Mouse (Mus musculus) erythroblast, embryonic 14.5 days (primary cell): ENCODE data around the gene Limch1. TPM values are rescaled to one million over a fixed set of nuclear protein-coding genes. Genes with fewer than 3 reads are reported as not detected.

ENCODE experiments used
- H3K27me3 ChIP-seq: 2 replicates; pipeline ENCODE4 v1.6.1; 2012; ENCODE audit warnings: inconsistent platforms; ENCODE audit not compliant: control insufficient read depth
- H3K36me3 ChIP-seq: 2 replicates; pipeline ENCODE4 v1.6.1; 2012; ENCODE audit warnings: mild to moderate bottlenecking, inconsistent platforms; ENCODE audit not compliant: control insufficient read depth
- H3K4me1 ChIP-seq: 2 replicates; pipeline ENCODE4 v1.6.1; 2012; ENCODE audit warnings: inconsistent platforms; ENCODE audit not compliant: control insufficient read depth
- H3K4me3 ChIP-seq: replicated peaks from 2 replicates; pipeline ENCODE3; 2012; ENCODE audit warnings: moderate library complexity, mild to moderate bottlenecking, inconsistent platforms
- H3K9me3 ChIP-seq: 2 replicates; pipeline ENCODE4 v1.6.1; 2012; ENCODE audit warnings: low read length, inconsistent platforms, mixed read lengths; ENCODE audit not compliant: control insufficient read depth
- GATA1 ChIP-seq: IDR thresholded peaks from 2 replicates; pipeline ENCODE4 v1.6.1; 2012; ENCODE audit warnings: low read length, inconsistent platforms, mixed read lengths
- TAL1 ChIP-seq: IDR thresholded peaks from 3 replicates; pipeline ENCODE4 v1.6.1; 2012; ENCODE audit warnings: low read length, inconsistent platforms, mixed read lengths
- polyA plus RNA-seq: library from polyadenylated mRNA; stranded (reverse); fragments of >175 nt; gene quantifications from 2 replicates; pipeline ENCODE4 v1.2.3, GENCODE M21; 2012

The Limch1 gene
- polyA plus RNA-seq, 1 experiment = not detected

DNA sequence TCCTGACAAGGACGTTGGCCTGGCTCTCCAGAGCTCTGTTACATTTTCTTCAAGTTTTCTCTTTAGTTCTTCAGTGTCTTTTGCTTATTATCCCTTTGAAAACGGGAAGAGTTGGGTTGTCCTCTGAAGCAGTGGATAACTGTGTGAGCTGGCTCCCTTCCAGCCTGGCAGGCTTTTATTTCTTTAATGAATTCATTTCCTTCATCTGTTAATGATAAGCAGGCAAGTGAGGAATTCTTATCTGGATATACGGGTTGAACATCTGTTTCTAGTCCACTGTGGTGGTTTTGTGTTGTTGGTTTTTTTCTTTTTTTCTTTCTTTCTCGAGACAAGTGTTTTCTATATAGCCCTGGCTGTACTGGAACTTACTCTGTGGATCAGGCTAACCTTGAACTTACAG lies 22.4 kb downstream of the Limch1 start:
- no peaks in the 10 kb centered on the region for H3K9me3 ChIP-seq
- H3K36me3 ChIP-seq = no peaks in the 10 kb centered on the region

DNA sequence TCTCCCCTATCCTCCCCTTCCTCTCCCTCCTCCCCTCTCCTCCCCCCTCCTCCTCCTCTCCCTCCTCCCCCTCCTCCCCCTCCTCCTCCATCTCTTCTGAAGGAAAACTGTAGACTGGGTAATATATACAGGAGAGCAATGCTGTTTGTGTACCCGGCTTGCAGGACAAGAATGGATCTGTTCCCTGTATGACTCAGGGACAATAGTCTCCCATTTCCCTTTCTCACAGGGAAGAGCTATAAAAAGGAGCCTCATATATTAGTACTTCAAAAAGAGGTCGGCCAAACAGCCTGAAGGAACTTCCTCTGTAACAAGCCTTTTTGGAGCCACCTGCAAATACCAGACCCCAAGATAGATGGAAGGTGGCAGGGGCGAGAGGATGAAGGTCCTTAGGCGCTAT lies 23.4 kb downstream of the Limch1 start:
- Histone ChIP-seq H3K4me3 (no peak overlapping the region), H3K9me3 (no peaks in the 10 kb centered on the region), H3K36me3 (no peaks in the 10 kb centered on the region), H3K27me3 (no peaks in the 10 kb centered on the region), H3K4me1 (no peaks in the 10 kb centered on the region)
- TF ChIP-seq GATA1 = no peak

More for the DNA sequence above, 22.4 kb downstream of the Limch1 start:
- no peak overlapping the region for H3K4me3 ChIP-seq
- TF ChIP-seq GATA1 (no peak), TAL1 (no peak)
- H3K4me1 ChIP-seq = no peaks in the 10 kb centered on the region
- H3K27me3 ChIP-seq = no peaks in the 10 kb centered on the region

GRCm38 (mm10) chr5:66769558-66769957 lies 23.9 kb downstream of the Limch1 start:
- no peak for TF ChIP-seq GATA1
- TF ChIP-seq TAL1 = no peak
- no peaks in the 10 kb centered on the region for H3K4me1 ChIP-seq
- no peak overlapping the region for H3K4me3 ChIP-seq
- H3K27me3 ChIP-seq = no peaks in the 10 kb centered on the region
- H3K36me3 ChIP-seq = no peaks in the 10 kb centered on the region
- no peaks in the 10 kb centered on the region for H3K9me3 ChIP-seq

DNA sequence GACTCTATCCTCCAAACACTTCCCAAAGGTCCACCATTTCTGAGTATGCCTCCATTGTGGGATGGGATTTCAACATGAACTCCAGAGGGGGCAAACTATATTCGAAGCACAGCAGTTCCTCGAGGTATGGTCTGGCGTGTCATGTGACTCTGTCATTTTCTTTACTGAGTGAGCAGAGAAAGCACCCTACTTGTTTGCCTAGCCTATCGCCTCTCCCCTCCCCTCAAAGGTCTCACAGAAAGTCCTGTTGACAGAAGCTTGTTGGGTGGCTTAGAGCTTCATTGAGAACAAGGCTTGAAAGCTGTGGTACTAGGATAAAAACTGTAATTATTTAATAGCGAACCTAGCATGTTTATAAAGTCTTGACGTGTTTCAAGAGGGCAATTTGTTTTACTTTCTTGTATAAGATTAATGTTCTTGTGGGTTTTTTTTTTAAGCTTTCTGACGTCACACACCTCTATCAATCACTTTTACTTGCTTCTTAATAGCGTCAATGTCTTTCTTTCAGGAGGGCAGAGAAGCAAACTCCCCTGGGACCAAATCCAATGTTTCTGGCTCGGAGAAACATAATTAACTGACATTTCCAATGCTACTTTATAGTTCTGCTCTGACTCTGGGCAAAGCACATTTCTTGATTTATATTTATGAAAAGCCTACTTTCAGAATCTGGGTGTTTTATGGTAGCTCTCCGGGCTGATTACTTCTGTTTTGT lies 32.5 kb downstream of the Limch1 start:
- Histone ChIP-seq H3K4me3 (no peak overlapping the region), H3K9me3 (no peaks in the 10 kb centered on the region), H3K27me3 (no peaks in the 10 kb centered on the region), H3K4me1 (no peaks in the 10 kb centered on the region), H3K36me3 (no peaks in the 10 kb centered on the region)
- TF ChIP-seq TAL1 (no peak), GATA1 (no peak)

DNA sequence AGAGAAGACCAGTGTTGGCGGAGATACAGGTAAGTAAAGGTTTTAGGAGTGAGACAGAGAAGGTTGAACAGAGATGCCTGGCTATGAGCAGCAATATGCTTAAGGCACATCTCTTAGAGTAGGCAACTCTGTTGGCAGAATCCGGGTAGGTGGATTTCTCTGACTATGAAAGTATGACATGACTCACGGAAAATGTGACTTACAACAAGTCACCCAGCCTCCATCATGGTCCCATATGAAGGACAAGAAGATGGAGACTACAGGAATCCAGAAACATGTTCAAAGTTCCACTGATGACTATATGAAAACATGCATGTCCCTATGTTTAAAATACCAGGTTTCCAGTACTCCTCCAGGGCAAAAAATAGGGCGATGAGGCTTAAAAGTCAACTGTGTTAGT lies 34.7 kb downstream of the Limch1 start:
- Histone ChIP-seq H3K4me3 (no peak overlapping the region), H3K27me3 (no peaks in the 10 kb centered on the region)
- TF ChIP-seq TAL1 (no peak), GATA1 (no peak)

GRCm38 (mm10) chr5:66781507-66781906 lies 35.9 kb downstream of the Limch1 start:
- Histone ChIP-seq H3K4me1 (no peaks in the 10 kb centered on the region), H3K27me3 (no peaks in the 10 kb centered on the region), H3K9me3 (no peaks in the 10 kb centered on the region), H3K4me3 (no peak overlapping the region), H3K36me3 (no peaks in the 10 kb centered on the region)
- TF ChIP-seq TAL1 = no peak
- TF ChIP-seq GATA1 = no peak

More for the DNA sequence above, 34.7 kb downstream of the Limch1 start:
- H3K9me3 ChIP-seq = no peaks in the 10 kb centered on the region
- H3K4me1 ChIP-seq = no peaks in the 10 kb centered on the region
- H3K36me3 ChIP-seq = no peaks in the 10 kb centered on the region

GRCm38 (mm10) chr5:66782851-66783250 lies 37.2 kb downstream of the Limch1 start:
- TF ChIP-seq TAL1 = no peak
- Histone ChIP-seq H3K4me3 (no peak overlapping the region), H3K4me1 (no peaks in the 10 kb centered on the region), H3K36me3 (no peaks in the 10 kb centered on the region), H3K27me3 (no peaks in the 10 kb centered on the region), H3K9me3 (no peaks in the 10 kb centered on the region)

GRCm38 (mm10) chr5:66784624-66785361 lies 39.2 kb downstream of the Limch1 start:
- no peaks in the 10 kb centered on the region for H3K9me3 ChIP-seq
- no peaks in the 10 kb centered on the region for H3K36me3 ChIP-seq
- TF ChIP-seq GATA1 (no peak), TAL1 (no peak)
- no peaks in the 10 kb centered on the region for H3K4me1 ChIP-seq
- no peak overlapping the region for H3K4me3 ChIP-seq
- H3K27me3 ChIP-seq = no peaks in the 10 kb centered on the region

DNA sequence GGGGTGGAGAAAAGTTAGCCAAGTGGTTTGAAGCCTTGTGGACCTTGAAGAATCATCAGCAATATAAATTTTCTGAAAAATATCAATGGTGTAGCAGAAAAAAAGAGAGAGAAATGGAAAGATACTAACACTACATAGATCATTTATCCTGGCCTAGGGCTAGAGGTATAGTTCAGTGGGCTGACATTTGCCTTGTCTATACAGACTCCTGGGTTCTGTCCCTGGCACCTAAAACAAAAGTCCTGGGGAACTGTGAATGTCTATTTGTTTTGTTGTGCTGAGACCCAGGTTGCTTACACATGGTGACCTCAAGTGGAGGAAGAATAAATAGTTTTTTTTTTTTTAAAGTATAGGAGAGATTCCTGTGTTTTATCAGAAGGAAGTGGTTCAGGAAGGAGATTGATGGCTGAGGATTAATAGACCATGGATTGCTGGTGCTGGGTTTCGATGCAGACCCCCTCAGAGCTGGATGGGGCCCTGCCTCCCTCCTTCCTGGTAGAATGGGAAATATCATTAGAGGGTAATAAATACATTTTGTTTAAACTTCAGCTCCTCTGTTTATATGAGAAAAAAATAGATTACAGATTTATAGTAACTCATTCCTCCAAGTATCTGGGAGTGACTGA lies 40.5 kb downstream of the Limch1 start:
- no peak overlapping the region for H3K4me3 ChIP-seq
- H3K27me3 ChIP-seq = no peaks in the 10 kb centered on the region
- no peaks in the 10 kb centered on the region for H3K36me3 ChIP-seq
- H3K9me3 ChIP-seq = peaks cover 2% of the 10 kb centered on the region; the same call in 1 of the 2 replicates
- no peak for TF ChIP-seq GATA1
- TF ChIP-seq TAL1 = no peak
- no peaks in the 10 kb centered on the region for H3K4me1 ChIP-seq

DNA sequence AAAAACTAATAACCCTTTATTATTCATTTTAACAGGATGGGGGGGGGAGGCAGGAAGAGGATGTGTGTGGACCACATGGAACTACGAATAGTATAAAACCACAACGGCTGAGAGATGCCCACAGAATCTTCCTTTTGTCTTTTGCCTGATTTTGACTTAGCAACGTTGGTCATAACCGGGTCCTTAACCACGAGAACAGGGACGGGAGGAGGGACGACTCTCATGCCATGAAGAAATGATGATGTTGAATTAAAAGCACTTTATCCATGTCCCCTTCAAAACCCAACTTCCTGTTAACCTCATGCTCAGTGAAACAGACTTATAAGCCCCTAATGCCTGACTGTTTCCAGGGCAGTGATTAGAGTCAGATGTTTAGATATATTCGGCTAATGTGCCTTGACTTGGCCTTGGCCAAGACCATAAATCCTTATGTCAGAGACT lies 41.0 kb downstream of the Limch1 start:
- Histone ChIP-seq H3K36me3 (no peaks in the 10 kb centered on the region), H3K9me3 (peaks cover 2% of the 10 kb centered on the region; the same call in 1 of the 2 replicates), H3K4me1 (no peaks in the 10 kb centered on the region), H3K27me3 (no peaks in the 10 kb centered on the region), H3K4me3 (no peak overlapping the region)
- TF ChIP-seq GATA1 = no peak
- no peak for TF ChIP-seq TAL1
